Mouse (Mus musculus) pancreas, adult 10 weeks (tissue): Measurements from ENCODE around the gene Fcgrt. TPM values are rescaled to one million over a fixed set of nuclear protein-coding genes. Genes with fewer than 3 reads are reported as not detected.

Experiments used
- polyA plus RNA-seq: library from polyadenylated mRNA; stranded (reverse); fragments of 350-450 nt; fragmentation: Illumina TruSeq; extraction: RNeasy Lipid Tissue Mini Kit (QIAGEN cat#74804); gene quantifications from one replicate; pipeline ENCODE4 v1.2.3, GENCODE M21; 2015; ENCODE audit warnings: low read depth, low replicate concordance; ENCODE audit not compliant: insufficient read depth

Gene Fcgrt
- 25.4 TPM for polyA plus RNA-seq

DNA sequence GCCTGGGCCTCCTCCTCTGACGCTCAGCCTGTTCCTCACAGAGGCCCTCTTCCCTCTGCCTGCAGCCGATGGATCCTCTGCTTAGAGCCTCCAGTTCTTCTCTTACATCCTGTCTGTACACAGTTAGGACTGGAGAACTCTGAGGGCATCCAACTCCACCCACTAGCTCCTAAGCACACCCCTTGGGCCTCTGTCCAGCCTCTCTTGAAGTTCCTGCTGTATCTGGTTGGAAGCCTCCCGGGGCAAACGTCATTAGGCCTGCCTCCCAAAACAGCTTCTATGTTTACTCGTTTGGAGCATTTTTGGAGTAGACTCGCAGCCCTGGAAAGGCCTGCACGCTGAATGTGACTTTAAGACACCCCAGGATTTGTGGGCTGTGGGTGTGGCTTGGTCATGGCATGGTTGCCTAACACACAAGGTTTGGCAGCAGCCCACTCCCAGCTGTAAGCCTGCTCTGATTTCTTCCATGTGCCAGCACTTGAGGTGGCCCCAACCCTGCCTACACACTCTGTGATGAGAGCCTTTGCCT is at the start of gene Fcgrt:
Gene Fcgrt (minus strand): TSS at position 200 of the 529 bp plus-strand sequence.

DNA sequence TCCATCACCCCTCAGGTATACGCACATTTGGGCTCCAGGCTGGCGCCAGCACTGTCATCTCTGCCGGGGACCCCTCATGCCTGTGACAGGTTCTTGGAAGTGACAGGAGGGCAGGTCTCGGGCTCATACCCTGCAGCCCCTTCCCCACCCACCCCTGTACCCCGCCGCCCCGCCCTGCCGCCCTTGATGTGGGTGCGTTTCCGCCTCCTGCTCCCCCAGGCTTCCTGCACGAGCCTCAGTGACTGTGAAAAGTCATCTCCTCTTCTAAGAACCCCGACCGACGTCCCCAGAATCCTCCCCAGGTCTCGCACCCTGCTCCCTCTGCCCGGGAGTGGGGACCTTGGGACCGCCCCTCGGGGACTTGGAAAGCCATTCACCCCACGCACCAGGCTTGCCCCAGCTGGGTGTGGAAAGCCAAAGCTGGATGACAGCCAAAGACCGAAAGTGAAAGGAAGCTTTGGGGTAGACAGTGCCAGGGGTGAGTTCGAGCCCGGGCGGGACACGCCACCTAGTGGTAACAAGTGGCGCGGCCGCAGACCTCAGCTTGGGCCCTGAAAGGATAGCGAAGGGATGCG is 32.4 kb upstream of the Fcgrt start, which contains the start of the genes Gm45713 and Flt3l:
Gene Gm45713 (minus strand): TSS at position 239 of the 575 bp plus-strand sequence.
Gene Flt3l (minus strand): TSS at position 440 of the 575 bp plus-strand sequence.

DNA sequence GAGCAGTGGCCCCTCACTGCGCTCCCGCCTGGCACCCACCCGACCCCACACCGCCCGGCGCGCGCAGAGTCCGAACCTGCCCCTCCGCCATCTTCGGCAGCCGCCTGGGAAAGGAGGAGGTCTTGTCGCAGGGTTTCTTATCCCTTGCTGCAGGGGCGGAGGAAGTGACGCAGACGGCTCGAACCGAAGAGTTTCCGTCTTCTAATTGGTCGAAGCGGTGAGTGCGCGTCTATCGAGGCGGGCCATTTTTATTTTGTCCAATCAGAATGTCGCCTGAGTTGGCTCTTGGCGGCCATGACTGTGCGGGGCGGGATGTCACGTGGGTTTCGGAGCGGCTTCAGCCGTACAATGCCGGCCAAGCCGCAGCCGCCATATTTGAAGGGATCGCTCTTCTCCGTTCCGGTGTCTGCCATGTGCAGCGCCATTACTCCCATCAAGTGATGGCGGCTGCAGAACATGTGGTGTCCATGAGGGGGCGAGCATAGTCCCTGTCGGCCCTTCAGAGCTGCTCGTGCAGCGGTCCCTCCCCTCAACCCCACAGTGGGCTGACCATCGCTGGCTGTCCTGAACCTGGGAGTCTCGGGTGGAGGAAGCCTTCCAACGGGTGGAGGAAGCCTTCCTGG is 25.1 kb upstream of the Fcgrt start, which contains the start of gene Rpl13a:
Gene Rpl13a (minus strand): TSS at position 138 of the 623 bp plus-strand sequence.

DNA sequence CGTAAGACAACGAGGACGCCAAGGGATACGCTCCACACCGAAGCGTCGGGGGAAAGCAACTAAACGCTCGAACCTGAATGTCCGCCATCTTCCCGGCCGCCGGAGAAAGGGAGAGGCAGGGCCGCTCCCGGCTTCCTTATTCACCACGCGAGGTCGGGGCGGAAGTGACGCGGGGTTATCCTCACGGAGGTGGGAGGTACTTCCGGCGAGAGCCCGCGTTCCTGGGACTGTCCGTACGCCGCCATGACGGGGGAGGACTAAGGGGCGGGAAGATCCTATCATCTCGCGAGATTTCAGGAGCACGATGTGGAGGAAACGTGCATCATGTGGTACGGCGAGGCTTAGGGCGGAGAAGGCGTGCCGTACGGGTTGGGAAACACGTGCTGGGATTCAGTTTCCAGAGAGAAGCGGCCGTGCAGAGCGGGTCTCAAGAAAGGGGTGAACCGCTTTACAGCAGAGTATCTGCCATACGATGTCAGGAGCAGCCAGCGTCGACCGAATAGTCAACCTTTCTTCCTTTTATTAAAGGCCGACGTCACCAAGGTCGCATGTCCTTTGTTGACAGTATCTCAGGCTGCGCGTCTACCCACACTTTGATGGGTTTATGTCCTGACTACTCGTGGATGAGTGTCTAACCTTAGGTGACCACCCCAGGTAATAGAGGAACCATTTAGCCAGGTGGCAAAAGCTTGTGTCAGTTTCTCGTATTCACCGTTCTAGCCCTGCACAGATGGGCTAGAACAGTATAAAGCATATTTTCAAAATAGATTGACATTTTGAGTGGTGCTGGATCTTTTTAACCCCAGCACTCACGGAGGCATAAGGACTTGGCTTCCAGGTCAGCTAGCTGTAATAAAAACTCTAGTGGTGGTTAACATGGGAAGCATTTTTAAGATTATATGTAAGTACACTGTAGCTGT is 20.8 kb upstream of the Fcgrt start, which contains the start of gene Rps11:
Gene Rps11 (minus strand): TSS at position 216 of the 920 bp plus-strand sequence.

DNA sequence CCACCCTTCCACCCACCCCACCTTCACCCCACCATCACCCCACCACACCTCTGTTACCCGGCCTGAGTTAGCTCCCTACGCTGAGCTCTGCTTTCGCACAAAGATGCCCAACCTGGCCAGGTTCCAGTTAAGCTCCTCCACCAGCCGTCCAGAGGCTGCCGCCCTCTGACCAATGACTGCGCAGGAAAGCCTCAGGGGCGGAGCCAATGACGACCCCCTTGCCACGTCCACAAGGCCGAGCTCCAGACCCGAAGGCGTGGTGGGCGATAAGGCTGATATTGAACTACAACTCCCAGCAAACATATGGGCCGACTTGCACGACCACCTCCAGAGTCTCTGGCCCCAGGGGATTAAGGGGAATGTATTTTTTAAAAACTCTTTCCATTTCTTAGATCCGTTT is 11.6 kb downstream of the Fcgrt start, which contains the start of gene Rcn3:
Gene Rcn3 (minus strand): TSS at position 174 of the 400 bp plus-strand sequence.

DNA sequence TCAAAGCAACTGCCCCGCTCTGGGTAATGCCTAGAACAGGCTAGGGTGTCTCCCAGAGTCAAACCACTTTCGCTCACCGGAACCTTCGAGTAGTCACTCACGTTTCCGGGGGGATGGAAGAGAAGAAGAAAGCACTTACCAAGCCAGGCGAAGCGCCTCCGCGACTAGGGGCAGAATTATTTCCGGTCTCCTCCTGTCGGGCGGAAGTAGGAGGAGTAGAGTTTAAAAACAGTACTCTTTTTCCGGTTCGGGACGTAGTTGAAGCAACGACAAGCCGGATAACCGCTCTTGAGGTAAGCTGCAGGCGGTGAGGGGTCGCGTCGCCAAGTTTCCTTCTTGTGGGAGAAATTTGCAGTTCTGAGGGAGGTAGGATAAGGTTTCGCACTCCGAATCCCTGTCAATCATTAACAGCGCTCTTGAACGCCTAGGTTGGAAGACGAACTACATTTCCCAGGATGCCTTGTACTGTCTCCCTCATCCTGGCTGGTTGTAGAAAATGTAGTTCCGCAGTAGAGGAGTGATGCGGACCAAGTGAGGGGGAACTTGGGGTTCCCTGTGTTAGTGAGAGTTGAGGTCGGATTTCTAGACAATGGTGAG is 41.3 kb downstream of the Fcgrt start, which contains the start of the genes Nosip and Prrg2:
Gene Nosip (plus strand): TSS at position 191 of the 597 bp plus-strand sequence.
Gene Prrg2 (minus strand): TSS at position 439 of the 597 bp plus-strand sequence.

DNA sequence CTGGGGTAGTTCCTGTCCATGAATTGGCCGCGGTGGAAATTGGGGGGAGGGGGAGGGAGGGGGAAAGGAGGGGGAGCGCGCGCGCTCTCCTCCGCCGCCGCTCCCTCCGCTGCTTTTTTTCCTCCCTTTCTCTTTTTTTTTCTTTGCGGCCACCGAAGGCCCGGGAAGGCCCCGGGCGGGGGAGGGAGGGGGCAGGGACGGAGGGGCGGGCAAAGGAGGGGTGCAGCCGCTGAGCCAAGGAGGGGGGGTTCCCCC is 50.9 kb downstream of the Fcgrt start, which contains the start of gene Prr12:
Gene Prr12 (minus strand): TSS at position 20 of the 255 bp plus-strand sequence.

Other genes starting within 250 kb of the Fcgrt start
- gene Pnkp, start 246.7 kb downstream of the Fcgrt start, polyA plus RNA-seq = 11.9 TPM
- 49.5 TPM for gene Ptov1, start 234.1 kb downstream of the Fcgrt start, polyA plus RNA-seq
- 20.6 TPM for gene Med25, start 211.1 kb downstream of the Fcgrt start, polyA plus RNA-seq
- gene Fuz, start 207.8 kb downstream of the Fcgrt start, polyA plus RNA-seq = 9.6 TPM
- gene Ap2a1, start 174.4 kb downstream of the Fcgrt start, polyA plus RNA-seq = 13.8 TPM
- not detected for gene Tsks, start 160.6 kb downstream of the Fcgrt start, polyA plus RNA-seq
- 3.9 TPM for gene Cpt1c, start 129.0 kb downstream of the Fcgrt start, polyA plus RNA-seq
- 31.9 TPM for gene Prmt1, start 117.3 kb downstream of the Fcgrt start, polyA plus RNA-seq
- 70.4 TPM for gene Irf3, start 106.2 kb downstream of the Fcgrt start, polyA plus RNA-seq
- gene Bcl2l12, start 105.1 kb downstream of the Fcgrt start, polyA plus RNA-seq = 2.8 TPM
- 17.4 TPM for gene Scaf1, start 87.5 kb downstream of the Fcgrt start, polyA plus RNA-seq
- 29.2 TPM for gene Rras, start 85.9 kb downstream of the Fcgrt start, polyA plus RNA-seq
- 5.3 TPM for gene Prr12, start 51.0 kb downstream of the Fcgrt start, polyA plus RNA-seq
- gene Nosip, start 41.4 kb downstream of the Fcgrt start, polyA plus RNA-seq = 12.8 TPM
- 13.8 TPM for gene Prrg2, start 41.2 kb downstream of the Fcgrt start, polyA plus RNA-seq
- gene Rcn3, start 11.6 kb downstream of the Fcgrt start, polyA plus RNA-seq = 25.7 TPM
- gene Rps11, start 20.6 kb upstream of the Fcgrt start, polyA plus RNA-seq = 500 TPM
- gene Rpl13a, start 24.9 kb upstream of the Fcgrt start, polyA plus RNA-seq = 1,110 TPM
- gene Gm45713, start 32.4 kb upstream of the Fcgrt start, polyA plus RNA-seq = 0.61 TPM
- 14.1 TPM for gene Flt3l, start 32.6 kb upstream of the Fcgrt start, polyA plus RNA-seq
- gene Pih1d1, start 50.5 kb upstream of the Fcgrt start, polyA plus RNA-seq = 8.8 TPM
- gene Aldh16a1, start 50.7 kb upstream of the Fcgrt start, polyA plus RNA-seq = 9.4 TPM
- not detected for gene Slc17a7, start 60.1 kb upstream of the Fcgrt start, polyA plus RNA-seq
- not detected for gene Gfy, start 75.7 kb upstream of the Fcgrt start, polyA plus RNA-seq
- not detected for gene Pth2, start 77.1 kb upstream of the Fcgrt start, polyA plus RNA-seq
- gene Ccdc155, start 101.0 kb upstream of the Fcgrt start, polyA plus RNA-seq = not detected
- 7.0 TPM for gene Dkkl1, start 108.3 kb upstream of the Fcgrt start, polyA plus RNA-seq
- 98.6 TPM for gene Tead2, start 111.9 kb upstream of the Fcgrt start, polyA plus RNA-seq
- gene Cd37, start 135.3 kb upstream of the Fcgrt start, polyA plus RNA-seq = 2.7 TPM
- not detected for gene Slc6a16, start 137.2 kb upstream of the Fcgrt start, polyA plus RNA-seq
- gene Slc6a21, start 173.7 kb upstream of the Fcgrt start, polyA plus RNA-seq = not detected
- 15.2 TPM for gene Trpm4, start 229.9 kb upstream of the Fcgrt start, polyA plus RNA-seq
- gene Hrc, start 231.4 kb upstream of the Fcgrt start, polyA plus RNA-seq = 0.89 TPM